In genomic region chr11:4053586-4053985, GRCm38 (mm10) we compare ENCODE assay signal across 9 mouse cellular contexts. TPM values are rescaled to one million over a fixed set of nuclear protein-coding genes. Genes with fewer than 3 reads are reported as not detected.
A peak's percentile ranks its signal among the peaks of the same experiment; 100 is the strongest.
DNase-seq lines count a peak whose midpoint lies in the region; ATAC-seq and TF ChIP-seq lines count a peak whose summit lies in the region.
"Had no signal": no experiment of that assay in that cellular context is flagged by ENCODE, and none has a peak within 500 bp of the region (broad histone marks: within the 10 kb centered on the region; RNA-seq: fewer than 3 reads in every experiment).

No protein-coding gene starts in this region.

- H3K27me3 ChIP-seq in liver, postnatal 0 days (ENCODE audit: insufficient read depth, low read length) = no peaks in the 10 kb centered on the region
- H3K27me3 ChIP-seq: limb, embryonic 12.5 days had no signal

- no peak for TF ChIP-seq EP300 in liver, postnatal 0 days (IDR thresholded peaks at IDR 0.05; ENCODE audit: low read depth)

- no peak overlapping the region for H3K4me3 ChIP-seq in liver, postnatal 0 days (ENCODE audit: low read depth, low read length)
- H3K4me3 ChIP-seq: limb, embryonic 12.5 days had no signal

- peak; percentile 20 to 22 for DNase-seq in urinary bladder, adult 18-20 months (ENCODE audit: low spot score in 2 of 2)
- no peak for DNase-seq in urinary bladder, postnatal 10 days (ENCODE audit: low spot score)
- peak; percentile 71 for DNase-seq in c-Kit-positive CD71-negative TER-119-negative erythroid progenitor cells, embryonic 14.5 days (ENCODE audit: low read depth)
- DNase-seq in kidney, postnatal 25 days = peak; percentile 79 to 83
- peak; percentile 81 for DNase-seq in liver, postnatal 0 days
- peak; percentile 78 to 84 for DNase-seq in right cerebral cortex, adult 2 months (ENCODE audit: low spot score in 2 of 2)
- peak; percentile 46 to 55 for DNase-seq in urinary bladder, postnatal 36 days (ENCODE audit: low spot score in 2 of 2)

- H3K36me3 ChIP-seq in liver, postnatal 0 days (replicated peaks; ENCODE audit: insufficient read depth, low read length) = no peaks in the 10 kb centered on the region
- H3K36me3 ChIP-seq: limb, embryonic 12.5 days had no signal

- H3K4me1 ChIP-seq in liver, postnatal 0 days (ENCODE audit: insufficient read depth) = no peaks in the 10 kb centered on the region
- H3K4me1 ChIP-seq: limb, embryonic 12.5 days had no signal

- H3K27ac ChIP-seq in liver, postnatal 0 days (ENCODE audit: low read depth) = no peak overlapping the region
- H3K27ac ChIP-seq: limb, embryonic 12.5 days had no signal

- H3K4me2 ChIP-seq in liver, postnatal 0 days (ENCODE audit: low read depth, low read length) = no peak overlapping the region
- H3K4me2 ChIP-seq: limb, embryonic 12.5 days had no signal

- no peaks in the 10 kb centered on the region for H3K9me3 ChIP-seq in liver, postnatal 0 days (ENCODE audit: low read length)
- H3K9me3 ChIP-seq: limb, embryonic 12.5 days had no signal

- peak; percentile 90 for TF ChIP-seq CTCF in liver, postnatal 0 days (IDR thresholded peaks at IDR 0.05; ENCODE audit: low read depth)

- peak; percentile 55; the same call in 1 of the 2 replicates for ATAC-seq in frontal cortex, adult (ENCODE audit: low TSS enrichment)
- ATAC-seq in liver, postnatal 0 days = peak; percentile 82

- 19% methylated on average over 5 of the region's 5 CpGs for WGBS in liver, postnatal 0 days (ENCODE audit: insufficient replicate concordance)

- H3K9ac ChIP-seq in liver, postnatal 0 days (replicated peaks) = no peak overlapping the region
- H3K9ac ChIP-seq: limb, embryonic 12.5 days had no signal

RNA-seq across cellular contexts. Expression of gene Sec14l3, which starts 11.1 kb away (rescaled TPM):
- polyA plus RNA-seq in liver, postnatal 0 days (2015; fragmentation: Nextera tagmentation; extraction: Ambion mirVana) = 0.11 TPM in 1 of 2 replicates, not detected in the other
- polyA plus RNA-seq: limb, embryonic 12.5 days had no signal

RNA-seq across cellular contexts. Expression of gene Sec14l4, which starts 22.3 kb away (rescaled TPM):
- 10.9 and 12.1 TPM in 2 replicates for polyA plus RNA-seq in liver, postnatal 0 days (2015; fragmentation: Nextera tagmentation; extraction: Ambion mirVana)
- polyA plus RNA-seq: limb, embryonic 12.5 days had no signal

RNA-seq across cellular contexts. Expression of gene Mtfp1, which starts 41.7 kb away (rescaled TPM):
- polyA plus RNA-seq in liver, postnatal 0 days (2015; fragmentation: Nextera tagmentation; extraction: Ambion mirVana) = 17.7 and 21.1 TPM in 2 replicates
